8 mouse cellular contexts compared by ENCODE assay signal in genomic region chr4:85801805-85802204, GRCm38 (mm10).
DNase-seq lines count a peak whose midpoint lies in the region; ATAC-seq and TF ChIP-seq lines count a peak whose summit lies in the region.

No protein-coding gene starts in this region.

- no peak overlapping the region for H3K4me3 ChIP-seq in gastrocnemius, adult 2 months
- H3K4me3 ChIP-seq in intestine, embryonic 14.5 days (ENCODE audit: low read depth, low read length), result no peak overlapping the region
- no peak overlapping the region for H3K4me3 ChIP-seq in left cerebral cortex, adult 2 months
- no peak overlapping the region for H3K4me3 ChIP-seq in midbrain, embryonic 10.5 days

- intact Hi-C loops in gastrocnemius, adult 2 months (cut with DNase I), result loop anchor here (2.0 to 5.0 kb wide), 2 partner anchors 399 to 640 kb away; no protein-coding TSS in a partner anchor
- intact Hi-C loops in left cerebral cortex, adult 2 months (cut with DNase I), result loop anchor here (1.0 kb wide), 2 partner anchors 400 to 641 kb away; no protein-coding TSS in a partner anchor

- peak; percentile 98 for TF ChIP-seq CTCF in gastrocnemius, adult 2 months (IDR thresholded peaks at IDR 0.05)
- TF ChIP-seq CTCF in left cerebral cortex, adult 2 months (IDR thresholded peaks at IDR 0.05), result peak; percentile 97

- peak; percentile 77 for ATAC-seq in intestine, embryonic 14.5 days (replicated peaks; ENCODE audit: low FRiP score, low TSS enrichment, low read depth)
- ATAC-seq in monocyte, adult 5-6 weeks (replicated peaks; ENCODE audit: insufficient number of reproducible peaks, low FRiP score, low TSS enrichment, poor library complexity, severe bottlenecking), result no peak

- no peak overlapping the region for H3K9ac ChIP-seq in intestine, embryonic 14.5 days (ENCODE audit: low read length)

- H3K4me1 ChIP-seq in intestine, embryonic 14.5 days (replicated peaks; ENCODE audit: control insufficient read depth, insufficient read depth, low read length), result no peaks in the 10 kb centered on the region
- no peaks in the 10 kb centered on the region for H3K4me1 ChIP-seq in midbrain, embryonic 10.5 days

- no peak overlapping the region for H3K4me2 ChIP-seq in intestine, embryonic 14.5 days (ENCODE audit: low read length)

- 5% methylated on average over 8 of the region's 8 CpGs for WGBS in intestine, embryonic 14.5 days
- WGBS in midbrain, embryonic 10.5 days, result 7% methylated on average over 8 of the region's 8 CpGs

- no peaks in the 10 kb centered on the region for H3K36me3 ChIP-seq in intestine, embryonic 14.5 days (ENCODE audit: control insufficient read depth, insufficient read depth, low read length)
- H3K36me3 ChIP-seq in midbrain, embryonic 10.5 days, result no peaks in the 10 kb centered on the region

- no peaks in the 10 kb centered on the region for H3K9me3 ChIP-seq in intestine, embryonic 14.5 days (ENCODE audit: control insufficient read depth, low read length)
- H3K9me3 ChIP-seq in midbrain, embryonic 10.5 days (replicated peaks), result no peaks in the 10 kb centered on the region; the same call in 1 of the 2 replicates

- DNase-seq in adrenal gland, adult (ENCODE audit: inconsistent age in 2 of 2, low spot score in 1 of 2), result peak; percentile 62 to 84
- peak; percentile 90 to 91 for DNase-seq in cerebellum, postnatal 14 days
- peak; percentile 79 for DNase-seq in gastrocnemius, adult 2 months
- DNase-seq in intestine, embryonic 14.5 days (ENCODE audit: low spot score), result peak; percentile 86
- peak; percentile 69 to 70 for DNase-seq in left cerebral cortex, adult 2 months (ENCODE audit: extremely low spot score in 1 of 2, low spot score in 2 of 2)
- DNase-seq in midbrain, embryonic 10.5 days (ENCODE audit: low spot score), result peak; percentile 83
- peak; percentile 71 for DNase-seq in skeletal muscle tissue, adult 2 months (ENCODE audit: low read depth, low spot score)

- H3K27me3 ChIP-seq in intestine, embryonic 14.5 days (replicated peaks; ENCODE audit: control insufficient read depth, insufficient read depth, low read length), result no peaks in the 10 kb centered on the region
- no peaks in the 10 kb centered on the region for H3K27me3 ChIP-seq in midbrain, embryonic 10.5 days (ENCODE audit: low read depth, poor library complexity, severe bottlenecking)

- H3K27ac ChIP-seq in gastrocnemius, adult 2 months, result no peak overlapping the region
- H3K27ac ChIP-seq in intestine, embryonic 14.5 days (ENCODE audit: low read depth), result no peak overlapping the region
- no peak overlapping the region for H3K27ac ChIP-seq in left cerebral cortex, adult 2 months
- H3K27ac ChIP-seq in midbrain, embryonic 10.5 days (replicated peaks), result no peak overlapping the region
